Mouse (Mus musculus) cerebellum, adult 2 months (tissue): ENCODE data around the gene Lamb1. TPM values are rescaled to one million over a fixed set of nuclear protein-coding genes. Genes with fewer than 3 reads are reported as not detected.

Source experiments
- DNase-seq, 2 experiments: peaks; one replicate each; pipeline ENCODE4 v3.0.0; 2021
- H3K27ac ChIP-seq: fragments of 200-500 bp; 2 replicates; pipeline ENCODE4 v1.5.1; 2012; ENCODE audit warnings: low read length, control low read depth, inconsistent platforms; ENCODE audit not compliant: insufficient read depth
- H3K27me3 ChIP-seq: fragments of 200-500 bp; 2 replicates; pipeline ENCODE4 v1.6.1; 2012; ENCODE audit warnings: inconsistent platforms, mild to moderate bottlenecking, low read length, moderate library complexity; ENCODE audit not compliant: control insufficient read depth, insufficient read depth
- H3K4me1 ChIP-seq: fragments of 200-500 bp; 2 replicates; pipeline ENCODE4 v1.6.1; 2011; ENCODE audit warnings: low read length; ENCODE audit not compliant: control insufficient read depth, insufficient read depth
- H3K4me3 ChIP-seq: fragments of 200-500 bp; replicated peaks from 2 replicates; pipeline ENCODE3; 2011; ENCODE audit warnings: mild to moderate bottlenecking, low read depth, low read length, control low read depth; ENCODE audit not compliant: insufficient read depth
- CTCF ChIP-seq: fragments of 200-500 bp; IDR thresholded peaks from 2 replicates; pipeline ENCODE4 v1.5.1; 2011; ENCODE audit warnings: low read depth, mild to moderate bottlenecking, control low read depth, low read length, moderate library complexity, borderline replicate concordance; ENCODE audit not compliant: insufficient read depth
- POLR2A ChIP-seq: fragments of 200-500 bp; IDR thresholded peaks from 2 replicates; pipeline ENCODE4 v1.6.1; 2011; ENCODE audit warnings: low read length, control low read depth, borderline replicate concordance; ENCODE audit not compliant: insufficient read depth
- WGBS: fragments of 180-500 bp; shearing (Covaris S2); methylation state at CpG from one replicate; pipeline ENCODE4 v1.1.7; 2018; 5-methylcytosine and 5-hydroxymethylcytosine counted together
- polyA plus RNA-seq: library from polyadenylated mRNA; depleted of rRNA; stranded (reverse); fragments of >200 nt; gene quantifications from 2 replicates; pipeline ENCODE4 v1.2.3, GENCODE M21; 2012

Lamb1 gene
- polyA plus RNA-seq, 1 experiment = 10.6 TPM

DNA sequence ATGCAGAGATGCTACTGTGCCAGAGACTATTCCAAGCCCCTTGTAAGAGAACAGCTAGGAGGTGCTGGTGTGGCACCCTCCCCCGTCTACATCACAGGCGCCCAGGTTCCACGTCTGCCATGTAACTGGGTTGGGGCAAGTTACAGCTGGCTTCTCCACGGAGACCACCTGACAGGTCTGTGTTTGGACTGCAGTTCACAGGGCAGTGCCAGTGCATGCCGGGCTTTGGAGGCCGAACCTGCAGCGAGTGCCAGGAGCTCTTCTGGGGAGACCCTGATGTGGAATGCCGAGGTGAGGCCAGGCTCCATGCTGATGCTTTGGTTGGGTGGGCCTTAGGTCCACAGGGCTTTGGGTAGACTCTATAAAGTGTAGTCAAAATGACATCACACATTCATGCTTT, 42.7 kb downstream of the Lamb1 start:
- Histone ChIP-seq H3K4me3 (no peak overlapping the region), H3K27ac (no peak overlapping the region), H3K4me1 (peaks cover 9% of the 10 kb centered on the region; the same call in 1 of the 2 replicates), H3K27me3 (no peaks in the 10 kb centered on the region)
- TF ChIP-seq CTCF (no peak), POLR2A (no peak)
- no peak for DNase-seq
- 43% methylated on average over 8 of the region's 8 CpGs for WGBS

DNA sequence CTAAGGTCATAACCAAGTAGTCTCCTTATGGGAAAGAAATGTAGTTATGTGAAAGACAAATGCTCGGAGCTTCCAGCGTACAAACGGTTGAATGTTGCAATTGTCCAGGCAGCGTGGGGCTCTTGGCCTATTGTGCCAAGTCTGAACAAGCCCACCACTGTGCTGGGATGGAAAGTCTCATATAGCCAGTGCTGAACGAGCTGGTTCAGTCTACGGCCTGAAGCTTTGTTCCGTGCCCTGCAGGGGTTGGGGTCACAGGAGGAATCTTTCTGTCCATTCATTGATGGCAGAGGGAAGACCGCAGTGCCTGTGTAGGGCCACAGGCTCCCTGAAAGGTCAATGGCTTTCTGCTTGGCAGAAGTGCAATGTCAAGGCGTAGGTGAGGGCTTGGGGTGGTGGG, 45.7 kb downstream of the Lamb1 start:
- H3K27ac ChIP-seq = no peak overlapping the region
- no peak overlapping the region for H3K4me3 ChIP-seq
- TF ChIP-seq CTCF (no peak), POLR2A (no peak)
- no peaks in the 10 kb centered on the region for H3K27me3 ChIP-seq
- H3K4me1 ChIP-seq = peaks cover 9% of the 10 kb centered on the region; the same call in 1 of the 2 replicates
- 51% methylated on average over 9 of the region's 9 CpGs for WGBS
- DNase-seq = no peak

DNA sequence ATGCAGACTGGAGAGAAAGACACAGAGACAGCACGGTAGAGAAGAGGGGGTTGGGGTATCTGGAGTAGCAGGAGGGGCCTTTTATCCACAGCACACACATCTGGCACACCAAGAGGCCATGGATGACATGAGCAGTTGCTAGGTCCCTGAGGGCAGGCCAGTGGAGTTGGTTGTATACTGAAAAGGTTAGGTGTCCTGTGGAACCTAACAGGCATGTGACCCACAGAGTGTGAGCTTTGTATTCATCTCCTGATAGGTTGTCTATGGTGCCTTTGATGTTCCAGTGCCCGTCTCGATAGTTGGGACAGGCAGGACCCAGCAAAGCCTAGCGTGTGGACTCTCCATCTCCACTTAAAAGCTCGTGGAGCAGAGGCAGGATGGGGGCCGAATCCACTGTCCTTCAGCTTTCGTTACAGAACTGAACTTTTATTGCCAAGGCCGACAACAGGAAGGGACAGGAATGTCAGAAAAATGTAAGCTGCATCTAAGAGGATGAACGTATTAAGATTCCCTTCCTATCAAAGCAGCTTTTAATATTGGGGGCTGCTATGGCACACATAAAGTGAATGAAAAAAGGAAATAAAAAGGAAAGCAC, 46.7 kb downstream of the Lamb1 start:
- no peak for TF ChIP-seq POLR2A
- no peak for TF ChIP-seq CTCF
- 75% methylated on average over 9 of the region's 9 CpGs for WGBS
- Histone ChIP-seq H3K27ac (no peak overlapping the region), H3K27me3 (no peaks in the 10 kb centered on the region), H3K4me1 (peaks cover 8% of the 10 kb centered on the region; the same call in 1 of the 2 replicates), H3K4me3 (no peak overlapping the region)
- DNase-seq = no peak

DNA sequence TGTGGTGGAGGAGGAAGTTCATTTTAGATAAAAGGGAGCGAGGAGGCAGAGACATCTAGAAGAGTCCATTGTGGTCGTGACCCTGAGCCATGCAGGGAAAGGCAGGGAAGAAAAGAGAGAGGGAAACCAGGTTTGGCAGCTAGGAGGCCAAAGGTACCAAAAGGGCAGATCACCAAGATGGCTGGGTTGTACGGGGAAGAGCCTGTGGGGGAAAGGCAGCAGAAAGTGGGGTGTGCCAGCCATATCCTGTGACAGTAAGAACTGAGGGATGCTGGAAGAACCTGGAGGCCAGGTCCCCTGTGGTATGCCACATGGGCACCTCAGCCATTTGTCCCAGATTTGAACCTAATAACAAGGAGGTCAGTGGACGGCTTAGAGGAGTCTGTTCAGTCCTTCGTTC, 47.2 kb downstream of the Lamb1 start:
- H3K4me3 ChIP-seq = no peak overlapping the region
- H3K4me1 ChIP-seq = 0 out of 2 replicates have a peak, but pooled peaks cover 4% of the 10 kb centered on the region
- TF ChIP-seq POLR2A (no peak), CTCF (no peak)
- no peak overlapping the region for H3K27ac ChIP-seq
- 87% methylated on average over 5 of the region's 5 CpGs for WGBS
- DNase-seq = peak in 1 of 2 experiments; percentile 29
- H3K27me3 ChIP-seq = no peaks in the 10 kb centered on the region

DNA sequence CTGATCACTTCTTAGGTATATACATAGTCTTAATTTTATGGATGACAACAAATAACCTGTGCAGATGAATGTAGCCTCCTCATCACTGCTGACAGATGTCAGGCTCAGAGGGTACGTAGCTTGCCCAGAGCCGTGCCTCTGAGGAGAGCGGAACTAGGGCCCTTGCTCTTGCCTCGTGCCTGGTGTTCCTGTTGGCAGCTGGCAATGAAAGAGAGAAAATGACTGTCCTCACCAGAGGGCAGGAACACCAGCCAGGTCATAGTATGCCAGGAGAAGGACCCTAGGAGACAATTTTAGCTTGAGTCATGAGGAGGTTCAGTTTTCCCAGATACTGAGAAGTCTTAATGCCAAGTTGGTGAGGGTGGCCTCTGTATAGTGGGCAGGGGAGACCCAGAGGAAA, 48.1 kb downstream of the Lamb1 start:
- H3K4me3 ChIP-seq = no peak overlapping the region
- no peaks in the 10 kb centered on the region for H3K27me3 ChIP-seq
- H3K4me1 ChIP-seq = no peaks in the 10 kb centered on the region
- 61% methylated on average over 4 of the region's 4 CpGs for WGBS
- no peak for TF ChIP-seq CTCF
- no peak overlapping the region for H3K27ac ChIP-seq
- DNase-seq = no peak

DNA sequence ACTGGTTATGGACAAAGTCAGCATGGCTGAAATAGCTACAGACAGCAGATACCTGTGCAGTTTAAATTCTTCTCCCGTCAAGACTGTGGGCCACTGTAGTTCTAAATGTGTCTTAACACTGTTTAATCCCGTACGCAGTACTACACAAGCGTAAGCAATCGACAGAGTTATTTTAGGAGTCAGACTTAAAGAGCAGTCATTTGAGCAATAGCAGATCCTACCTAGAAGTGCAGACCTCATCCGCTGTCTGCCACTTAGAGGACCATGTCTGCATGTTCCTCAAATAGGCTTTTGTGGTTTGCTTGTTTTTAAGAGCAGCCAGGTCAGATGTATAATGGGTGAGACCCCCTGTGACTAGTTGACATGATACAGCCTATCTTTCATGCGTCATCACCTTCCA, 49.3 kb downstream of the Lamb1 start:
- WGBS = 97% methylated on average over 7 of the region's 7 CpGs
- no peaks in the 10 kb centered on the region for H3K27me3 ChIP-seq
- TF ChIP-seq POLR2A (no peak), CTCF (no peak)
- no peak for DNase-seq
- no peak overlapping the region for H3K27ac ChIP-seq
- no peak overlapping the region for H3K4me3 ChIP-seq
- H3K4me1 ChIP-seq = no peaks in the 10 kb centered on the region

DNA sequence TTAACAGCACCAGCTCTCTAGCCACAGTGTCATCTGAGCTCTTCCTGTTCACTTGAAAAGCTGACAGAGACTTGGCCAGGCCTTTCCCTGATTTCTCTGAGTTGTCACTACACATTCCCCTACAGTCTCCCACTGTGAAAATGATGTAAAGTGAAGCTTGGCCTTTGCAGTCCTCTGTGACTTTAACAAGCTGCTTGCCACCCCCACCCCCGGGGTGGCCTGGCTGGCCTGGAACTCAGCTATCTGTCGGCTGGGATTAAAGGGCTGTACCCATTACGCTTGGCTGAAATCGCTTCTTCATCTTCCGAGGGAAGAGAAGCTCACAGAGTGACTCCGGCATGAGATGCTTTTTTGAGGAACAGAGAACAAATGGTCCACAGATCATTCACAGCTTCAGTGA, 50.9 kb downstream of the Lamb1 start:
- WGBS = 14% methylated on average over 6 of the region's 6 CpGs
- Histone ChIP-seq H3K27ac (no peak overlapping the region), H3K27me3 (no peaks in the 10 kb centered on the region), H3K4me1 (peaks cover 3% of the 10 kb centered on the region; the same call in 1 of the 2 replicates), H3K4me3 (no peak overlapping the region)
- no peak for DNase-seq
- TF ChIP-seq POLR2A (no peak), CTCF (no peak)

DNA sequence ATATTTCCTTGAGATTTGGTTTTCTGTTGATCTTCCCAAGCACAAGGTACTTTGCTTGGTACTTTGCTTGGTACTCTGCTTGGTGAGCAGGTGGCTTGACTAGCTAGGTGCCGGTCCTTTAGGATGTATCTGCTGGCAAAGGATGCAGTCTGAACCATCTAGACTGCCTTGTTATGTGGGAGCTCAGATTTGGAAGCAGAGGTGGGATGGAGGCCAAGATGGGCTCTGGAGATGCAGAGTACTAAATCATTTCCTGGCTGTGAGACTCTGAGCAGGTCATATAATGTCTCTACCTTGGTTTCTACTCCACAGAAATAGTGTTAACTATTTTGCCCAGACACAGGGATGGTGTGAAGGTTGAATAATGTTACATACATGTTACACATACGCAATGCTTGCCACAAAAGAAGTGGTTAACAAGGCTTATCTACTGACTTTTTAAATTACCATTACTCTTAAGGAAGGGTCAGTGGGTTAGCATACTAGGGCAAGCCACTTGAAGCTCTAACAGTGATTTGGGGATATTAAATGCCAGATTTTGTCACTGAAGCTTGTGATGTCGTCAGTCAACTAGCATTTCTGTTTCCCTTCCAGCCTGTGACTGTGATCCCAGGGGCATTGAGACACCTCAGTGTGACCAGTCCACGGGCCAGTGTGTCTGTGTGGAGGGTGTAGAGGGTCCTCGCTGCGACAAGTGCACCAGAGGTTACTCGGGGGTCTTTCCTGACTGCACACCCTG, 52.8 kb downstream of the Lamb1 start:
- no peak overlapping the region for H3K4me3 ChIP-seq
- no peak overlapping the region for H3K27ac ChIP-seq
- peaks cover 9% of the 10 kb centered on the region; the same call in 1 of the 2 replicates for H3K4me1 ChIP-seq
- H3K27me3 ChIP-seq = no peaks in the 10 kb centered on the region
- WGBS = 40% methylated on average over 7 of the region's 7 CpGs
- DNase-seq = no peak
- TF ChIP-seq CTCF = no peak
- TF ChIP-seq POLR2A = no peak
